Mouse (Mus musculus) cerebellum, adult (tissue): ENCODE results near the gene Adgrf5.
"Not testable (repeated sequence)": the region's sequence is repeated elsewhere in the genome, so short reads cannot be mapped to it uniquely, and the experiment has no call there.

Experiments
- ATAC-seq: cut with Nextera tagmentation; 2 replicates; pipeline ENCODE4 v1.9.2; 2017; ENCODE audit warnings: mild to moderate bottlenecking, moderate library complexity, mixed read lengths; ENCODE audit not compliant: insufficient number of reproducible peaks, low FRiP score, low TSS enrichment

Gene Adgrf5

GRCm38 (mm10) chr17:43451216-43451615 lies 91.0 kb downstream of the Adgrf5 start:
- ATAC-seq = no peak

- ATAC-seq = 0 out of 2 replicates have a peak, but pooled peaks have one; percentile 49
Observed at GRCm38 (mm10) chr17:43458598-43458997, 98.3 kb downstream of the Adgrf5 start.

DNA sequence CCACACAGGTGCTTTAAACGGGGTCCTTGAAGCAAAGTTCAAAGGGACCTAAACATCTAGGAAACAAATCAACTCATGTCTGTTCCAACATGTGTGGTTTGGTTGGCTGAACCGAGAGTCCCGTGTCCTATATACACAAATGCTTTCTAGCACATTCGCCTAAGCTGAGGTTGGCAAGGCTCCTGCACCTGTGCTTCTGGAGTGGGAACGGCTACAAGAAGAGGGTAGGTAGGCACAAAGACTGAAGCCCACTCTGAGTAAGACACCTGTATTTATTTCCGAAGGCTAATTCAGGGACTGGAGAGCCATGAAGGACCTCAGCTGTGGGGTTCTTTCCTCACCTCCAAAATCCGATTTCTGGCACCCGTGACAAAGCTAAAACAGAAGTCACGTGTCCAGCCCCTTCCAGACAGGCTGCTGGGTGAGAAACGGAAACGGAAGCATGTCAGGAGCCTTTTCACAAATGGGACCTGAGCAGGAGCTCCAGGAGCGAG lies 99.5 kb downstream of the Adgrf5 start:
- ATAC-seq = no peak

DNA sequence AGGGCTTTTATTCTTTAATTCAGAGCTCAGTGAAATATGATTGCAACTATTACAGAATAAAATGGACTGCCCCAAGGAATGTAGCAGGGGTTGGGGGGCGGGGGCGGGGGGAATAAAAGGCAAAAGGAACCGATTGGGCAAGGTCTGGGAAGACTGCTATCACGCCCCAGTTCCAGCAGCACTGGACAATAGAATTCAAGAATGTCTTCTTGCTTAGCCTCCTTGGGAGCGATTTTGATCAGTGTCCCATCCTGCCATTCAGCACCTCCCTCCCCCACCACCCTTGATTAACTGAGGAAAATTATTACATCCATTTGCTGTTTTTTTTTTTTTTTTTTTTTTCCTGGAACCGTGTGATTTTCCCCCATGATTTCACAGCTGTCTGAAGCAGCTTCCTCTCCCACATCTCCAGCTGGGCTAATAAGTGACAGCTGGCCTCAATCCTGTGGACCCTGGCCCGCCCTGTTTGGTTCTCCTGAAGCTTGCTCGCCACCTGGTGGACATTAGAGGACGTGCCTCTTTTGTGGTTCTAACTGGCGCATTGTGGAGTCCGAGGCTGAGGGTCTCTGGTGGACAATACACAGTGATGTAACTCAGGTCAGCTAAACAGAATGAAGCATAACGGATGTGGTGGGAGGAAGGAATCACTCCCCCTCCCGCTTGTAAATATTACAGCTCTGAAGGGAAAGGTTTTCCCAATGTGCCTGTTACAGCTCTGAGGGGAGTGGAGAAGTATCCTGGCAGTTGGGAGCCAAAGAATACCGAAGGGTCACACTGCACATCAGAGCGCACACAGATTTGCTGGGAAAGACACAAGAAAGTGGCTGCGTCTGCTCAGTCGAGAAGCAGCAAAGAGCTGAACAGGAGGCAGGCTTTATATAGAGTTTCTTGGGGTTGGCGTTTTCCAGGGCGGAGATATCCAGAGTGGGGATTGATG lies 100.3 kb downstream of the Adgrf5 start:
- ATAC-seq = peak; percentile 52; the same call in 1 of the 2 replicates

- ATAC-seq = no peak
Observed at GRCm38 (mm10) chr17:43470039-43470438, 109.8 kb downstream of the Adgrf5 start.

GRCm38 (mm10) chr17:43472558-43472957 lies 112.3 kb downstream of the Adgrf5 start:
- no peak for ATAC-seq

DNA sequence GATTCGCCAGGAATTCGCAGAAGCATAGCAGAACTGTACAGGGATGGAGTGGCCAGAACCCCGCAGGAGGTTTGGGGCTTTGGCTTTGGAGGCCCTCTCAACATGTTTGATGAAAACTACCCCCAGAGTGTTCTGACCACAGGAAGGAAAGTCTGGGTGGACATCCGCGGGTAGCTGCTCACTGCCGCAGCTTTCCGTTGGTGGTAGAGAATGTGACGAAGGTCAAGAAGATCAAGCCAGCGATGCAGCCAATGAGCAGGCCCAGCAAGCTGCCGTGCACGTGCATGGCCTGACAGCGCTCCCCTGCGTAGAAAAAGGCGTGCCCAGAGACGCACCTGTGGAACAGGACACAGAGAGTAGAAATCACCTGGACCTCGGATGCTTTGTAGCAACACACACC lies 114.5 kb downstream of the Adgrf5 start:
- ATAC-seq = no peak

DNA sequence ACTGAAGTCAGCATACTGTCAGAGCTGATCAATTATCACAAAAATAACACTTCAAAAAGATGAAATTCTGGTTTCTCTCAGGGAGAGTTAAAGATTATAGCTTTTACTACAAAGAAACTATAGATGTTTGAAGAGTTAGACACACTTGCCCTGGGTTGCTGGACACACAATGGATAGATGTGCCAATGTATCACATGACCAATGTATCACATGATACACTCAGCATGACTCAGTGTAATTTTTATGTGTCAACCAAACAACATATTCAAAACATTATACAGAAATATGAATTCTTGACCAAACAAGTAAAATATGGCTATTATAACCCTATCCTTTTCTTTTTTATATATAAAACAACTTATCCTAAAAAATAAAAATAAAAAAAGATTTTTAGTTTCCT lies 117.4 kb downstream of the Adgrf5 start:
- ATAC-seq = no peak

DNA sequence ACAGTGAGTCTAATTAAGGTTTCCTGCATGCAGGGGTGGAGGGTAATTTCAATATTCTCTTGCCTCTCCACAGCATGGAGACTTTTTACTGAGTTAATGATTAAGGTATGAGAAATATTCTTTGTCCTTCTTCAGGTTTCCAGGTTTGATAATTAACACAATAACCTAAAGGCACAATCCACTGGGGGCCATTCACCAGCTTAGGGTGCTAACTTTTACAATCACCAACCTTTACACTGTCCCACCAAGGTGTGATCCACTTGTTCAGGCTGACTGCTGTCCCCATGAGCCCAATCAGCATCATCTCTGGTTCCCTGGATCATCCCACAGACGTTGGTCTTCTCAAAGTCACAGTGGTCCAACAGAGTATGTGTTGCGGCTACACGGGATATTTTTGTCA lies 125.7 kb downstream of the Adgrf5 start:
- ATAC-seq = no peak

- no peak for ATAC-seq
Observed at GRCm38 (mm10) chr17:43488439-43489151, 128.3 kb downstream of the Adgrf5 start.

- not testable (repeated sequence) for ATAC-seq
Observed at GRCm38 (mm10) chr17:43490371-43490770, 130.1 kb downstream of the Adgrf5 start.

- ATAC-seq = no peak
Observed at GRCm38 (mm10) chr17:43495502-43495901, 135.3 kb downstream of the Adgrf5 start.

- ATAC-seq = no peak
Observed at GRCm38 (mm10) chr17:43497521-43497920, 137.3 kb downstream of the Adgrf5 start.

- ATAC-seq = no peak
Observed at GRCm38 (mm10) chr17:43500513-43500912, 140.3 kb downstream of the Adgrf5 start.

- ATAC-seq = no peak
Observed at GRCm38 (mm10) chr17:43501223-43501622, 141.0 kb downstream of the Adgrf5 start.

DNA sequence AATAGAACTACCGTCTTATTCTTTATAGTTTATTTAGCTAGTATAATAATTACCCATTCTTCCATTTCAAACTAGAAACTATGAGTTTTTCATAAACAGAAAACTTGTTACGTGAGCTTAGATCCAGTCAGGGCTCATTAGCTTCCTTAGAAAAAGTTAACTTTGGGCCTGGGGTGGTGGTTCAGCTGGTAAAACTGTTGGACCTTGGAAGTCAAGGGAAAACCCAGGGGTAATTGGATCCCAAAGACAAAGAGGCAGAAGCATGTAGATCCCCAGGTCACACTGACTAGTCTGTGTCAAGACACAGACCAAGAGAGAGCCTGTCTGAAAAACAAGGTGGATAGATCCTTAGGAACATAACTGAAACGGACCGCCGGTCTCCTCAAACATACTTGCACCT lies 141.4 kb downstream of the Adgrf5 start:
- ATAC-seq = no peak

GRCm38 (mm10) chr17:43502592-43502991 lies 142.3 kb downstream of the Adgrf5 start, which contains the start of gene Mep1a:
Gene Mep1a (minus strand): TSS chr17:43502812.
- no peak for ATAC-seq

DNA sequence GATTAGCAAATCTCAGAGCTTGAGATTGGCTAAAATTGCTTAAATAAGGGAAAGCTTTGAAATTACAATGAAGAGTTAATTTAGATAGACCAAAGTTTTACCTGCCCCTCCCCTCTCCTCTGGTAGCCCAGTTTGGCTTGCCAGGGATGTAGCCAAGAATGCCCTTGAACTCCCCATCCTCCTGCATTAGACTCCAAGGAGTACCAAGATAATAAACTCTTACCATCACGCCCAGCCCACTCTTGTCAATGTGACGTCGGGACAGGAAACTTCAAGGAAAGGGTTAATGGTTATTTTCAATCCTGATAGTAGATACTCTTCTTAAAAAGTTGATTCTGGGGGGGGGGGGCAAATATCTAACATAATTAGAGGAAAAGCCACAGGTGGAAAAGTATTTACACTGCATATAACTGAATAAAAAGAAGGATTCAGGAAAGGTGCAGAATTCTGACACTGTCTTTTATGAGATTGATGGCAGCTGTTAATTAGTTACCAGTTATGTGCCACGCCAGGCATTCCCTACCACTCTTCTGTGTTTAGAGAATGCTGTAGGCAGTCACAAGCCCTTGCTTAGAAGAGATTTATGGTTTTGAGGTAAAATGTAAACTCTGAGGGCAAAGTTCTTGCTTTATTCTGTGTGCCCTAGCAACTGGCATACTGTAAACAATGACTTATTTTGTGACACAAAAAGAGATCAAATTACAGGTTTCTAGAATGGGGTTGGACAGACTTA lies 143.8 kb downstream of the Adgrf5 start:
- ATAC-seq = no peak

- no peak for ATAC-seq
Observed at GRCm38 (mm10) chr17:43504594-43504934, 144.3 kb downstream of the Adgrf5 start.
